Mouse (Mus musculus) MEL (cell line): ENCODE measurements around the gene Scn8a. TPM values are rescaled to one million over a fixed set of nuclear protein-coding genes. Genes with fewer than 3 reads are reported as not detected.

Source experiments
- DNase-seq: peaks from one replicate; pipeline ENCODE4 v3.0.0; 2011; ENCODE audit warnings: low read depth, low spot score
- H3K27ac ChIP-seq: 2 replicates; pipeline ENCODE4 v1.5.1; 2012; ENCODE audit warnings: low read depth, mild to moderate bottlenecking, control low read depth, low read length, moderate library complexity; ENCODE audit not compliant: control insufficient read depth
- H3K27me3 ChIP-seq, 2 experiments: fragments of 150-350 bp in 1 of 2; sonication (generic) in 1 of 2; 2 replicates each; pipeline ENCODE4 v1.6.1; 2012; ENCODE audit warnings: low read length in 2 of 2, mild to moderate bottlenecking in 2 of 2, improper control_type of control experiment in 1 of 2, moderate library complexity in 1 of 2; ENCODE audit not compliant: insufficient read depth in 2 of 2, control insufficient read depth in 1 of 2
- H3K36me3 ChIP-seq, 2 experiments: 2 replicates each; pipeline ENCODE4 v1.6.1; 2012 to 2014; ENCODE audit warnings: low read length in 2 of 2, improper control_type of control experiment in 1 of 2, inconsistent platforms in 1 of 2, mild to moderate bottlenecking in 1 of 2; ENCODE audit not compliant: insufficient read depth in 2 of 2, control insufficient read depth in 1 of 2
- H3K4me1 ChIP-seq, 2 experiments: fragments of 150-350 bp in 1 of 2; sonication (generic) in 1 of 2; 2 replicates each; pipeline ENCODE4 v1.6.1; 2012; ENCODE audit warnings: low read length in 2 of 2, improper control_type of control experiment in 1 of 2, mild to moderate bottlenecking in 1 of 2; ENCODE audit not compliant: insufficient read depth in 2 of 2, control insufficient read depth in 1 of 2
- H3K4me3 ChIP-seq, 2 experiments: fragments of 150-350 bp in 1 of 2; sonication (generic) in 1 of 2; 2 replicates each; pipeline ENCODE4 v1.5.1; 2012; ENCODE audit warnings: low read depth in 2 of 2, low read length in 2 of 2, mild to moderate bottlenecking in 2 of 2, moderate library complexity in 2 of 2, control low read depth in 1 of 2, improper control_type of control experiment in 1 of 2; ENCODE audit not compliant: control insufficient read depth in 1 of 2, insufficient read depth in 1 of 2
- H3K79me2 ChIP-seq: 2 replicates; pipeline ENCODE4 v1.6.1; 2012; ENCODE audit warnings: mild to moderate bottlenecking, low read length, moderate library complexity; ENCODE audit not compliant: control insufficient read depth, poor library complexity, insufficient read depth
- H3K9ac ChIP-seq: 2 replicates; pipeline ENCODE4 v1.6.1; 2012; ENCODE audit warnings: low read depth, mild to moderate bottlenecking, control low read depth, low read length, moderate library complexity; ENCODE audit not compliant: control insufficient read depth, poor library complexity, severe bottlenecking
- H3K9me3 ChIP-seq: fragments of 150-350 bp; sonication (generic); replicated peaks from 2 replicates; pipeline ENCODE4 v1.6.1; 2012; ENCODE audit warnings: mild to moderate bottlenecking, low read length, improper control_type of control experiment, moderate library complexity; ENCODE audit not compliant: insufficient read depth
- BHLHE40 ChIP-seq: IDR thresholded peaks from 2 replicates; pipeline ENCODE4 v1.6.1; 2012; ENCODE audit warnings: low read depth, mild to moderate bottlenecking, inconsistent platforms, low read length, improper control_type of control experiment, borderline replicate concordance
- CHD1 ChIP-seq: IDR thresholded peaks from 2 replicates; pipeline ENCODE4 v1.6.1; 2012; ENCODE audit warnings: low read depth, mild to moderate bottlenecking, inconsistent platforms, low read length, improper control_type of control experiment
- CHD2 ChIP-seq: IDR thresholded peaks from 2 replicates; pipeline ENCODE4 v1.6.1; 2011; ENCODE audit warnings: low read length, improper control_type of control experiment
- CTCF ChIP-seq, 3 experiments: IDR thresholded peaks in 2 of 3; conservative IDR thresholded peaks in 1 of 3; 2 replicates each; pipeline ENCODE4 v1.5.1; 2011 to 2012; ENCODE audit warnings: low read length in 3 of 3, low read depth in 2 of 3, mild to moderate bottlenecking in 2 of 3, improper control_type of control experiment in 1 of 3, inconsistent platforms in 1 of 3, mixed read lengths in 1 of 3, moderate library complexity in 1 of 3; ENCODE audit not compliant: control insufficient read depth in 1 of 3, insufficient read depth in 1 of 3, poor library complexity in 1 of 3, severe bottlenecking in 1 of 3
- E2F4 ChIP-seq: IDR thresholded peaks from 2 replicates; pipeline ENCODE4 v1.6.1; 2011; ENCODE audit warnings: low read depth, low read length, improper control_type of control experiment, borderline replicate concordance
- ELF1 ChIP-seq: IDR thresholded peaks from 2 replicates; pipeline ENCODE4 v1.6.1; 2014; ENCODE audit warnings: low read depth, mild to moderate bottlenecking, inconsistent platforms, low read length, improper control_type of control experiment, moderate library complexity
- EP300 ChIP-seq, 2 experiments: IDR thresholded peaks; 2 replicates each; pipeline ENCODE4 v1.6.1; 2011; ENCODE audit warnings: improper control_type of control experiment in 2 of 2, low read length in 2 of 2, low read depth in 1 of 2, mild to moderate bottlenecking in 1 of 2
- ETS1 ChIP-seq: IDR thresholded peaks from 2 replicates; pipeline ENCODE4 v1.6.1; 2012; ENCODE audit warnings: low read depth, mild to moderate bottlenecking, inconsistent platforms, low read length, improper control_type of control experiment, moderate library complexity
- GATA1 ChIP-seq: IDR thresholded peaks from 2 replicates; pipeline ENCODE4 v1.6.1; 2011; ENCODE audit warnings: low read depth, low read length, improper control_type of control experiment
- HCFC1 ChIP-seq: IDR thresholded peaks from 2 replicates; pipeline ENCODE4 v1.6.1; 2012; ENCODE audit warnings: low read depth, mild to moderate bottlenecking, inconsistent platforms, low read length, improper control_type of control experiment, moderate library complexity
- KAT2A ChIP-seq: conservative IDR thresholded peaks from 2 replicates; pipeline ENCODE4 v1.6.1; 2012; ENCODE audit warnings: low read depth, low read length, improper control_type of control experiment, inconsistent platforms
- MAFK ChIP-seq: IDR thresholded peaks from 2 replicates; pipeline ENCODE4 v1.6.1; 2011; ENCODE audit warnings: low read depth, mild to moderate bottlenecking, low read length, improper control_type of control experiment, borderline replicate concordance
- MAX ChIP-seq: IDR thresholded peaks from 2 replicates; pipeline ENCODE4 v1.6.1; 2011; ENCODE audit warnings: low read length, improper control_type of control experiment
- MAZ ChIP-seq: IDR thresholded peaks from 2 replicates; pipeline ENCODE4 v1.6.1; 2012; ENCODE audit warnings: low read depth, mild to moderate bottlenecking, inconsistent platforms, low read length, improper control_type of control experiment
- MXI1 ChIP-seq: IDR thresholded peaks from 2 replicates; pipeline ENCODE4 v1.6.1; 2011; ENCODE audit warnings: mild to moderate bottlenecking, low read depth, low read length, improper control_type of control experiment
- MYB ChIP-seq: IDR thresholded peaks from 2 replicates; pipeline ENCODE4 v1.6.1; 2011; ENCODE audit warnings: mild to moderate bottlenecking, low read depth, low read length, improper control_type of control experiment
- NELFE ChIP-seq: IDR thresholded peaks from 2 replicates; pipeline ENCODE4 v1.6.1; 2011; ENCODE audit warnings: low read depth, low read length, improper control_type of control experiment
- POLR2A ChIP-seq, 2 experiments: IDR thresholded peaks; 2 replicates each; pipeline ENCODE4 v1.6.1; 2011 to 2012; ENCODE audit warnings: low read length in 2 of 2, mild to moderate bottlenecking in 2 of 2, control low read depth in 1 of 2, improper control_type of control experiment in 1 of 2, low read depth in 1 of 2, moderate library complexity in 1 of 2; ENCODE audit not compliant: control insufficient read depth in 1 of 2, insufficient read depth in 1 of 2, poor library complexity in 1 of 2
- POLR2AphosphoS2 ChIP-seq: IDR thresholded peaks from 2 replicates; pipeline ENCODE4 v1.6.1; 2011; ENCODE audit warnings: low read length, improper control_type of control experiment
- SIN3A ChIP-seq: IDR thresholded peaks from 2 replicates; pipeline ENCODE4 v1.6.1; 2012; ENCODE audit warnings: low read length, improper control_type of control experiment, inconsistent platforms
- TAL1 ChIP-seq: IDR thresholded peaks from 2 replicates; pipeline ENCODE4 v1.6.1; 2012; ENCODE audit warnings: mild to moderate bottlenecking, inconsistent platforms, low read length, moderate library complexity, mixed read lengths
- TBP ChIP-seq: IDR thresholded peaks from 2 replicates; pipeline ENCODE4 v1.8.0; 2011; ENCODE audit warnings: low read depth, low read length, improper control_type of control experiment
- USF1 ChIP-seq: IDR thresholded peaks from 2 replicates; pipeline ENCODE4 v1.6.1; 2014; ENCODE audit warnings: low read depth, mild to moderate bottlenecking, inconsistent platforms, low read length, improper control_type of control experiment, moderate library complexity
- USF2 ChIP-seq, 2 experiments: IDR thresholded peaks; 2 replicates each; pipeline ENCODE4 v1.6.1; 2011 to 2012; ENCODE audit warnings: improper control_type of control experiment in 2 of 2, low read length in 2 of 2, borderline replicate concordance in 1 of 2, inconsistent platforms in 1 of 2, low read depth in 1 of 2, mild to moderate bottlenecking in 1 of 2; ENCODE audit not compliant: insufficient read depth in 1 of 2
- ZNF384 ChIP-seq: IDR thresholded peaks from 2 replicates; pipeline ENCODE4 v1.6.1; 2012; ENCODE audit warnings: low read depth, mild to moderate bottlenecking, inconsistent platforms, low read length, improper control_type of control experiment
- polyA plus RNA-seq, 2 experiments: library from polyadenylated mRNA; stranded (reverse) in 1 of 2; unstranded in 1 of 2; fragments of >175 nt in 1 of 2; fragments of >200 nt in 1 of 2; gene quantifications; 2 replicates each; pipeline versions ENCODE4 v1.2.1 to v1.2.4; 2012; ENCODE audit warnings: low replicate concordance in 2 of 2, low read depth in 1 of 2; ENCODE audit not compliant: insufficient read length in 2 of 2, insufficient read depth in 1 of 2, missing spikeins in 1 of 2
- total RNA-seq: library from RNA; depleted of rRNA; stranded (reverse); fragments of 300-350 nt; gene quantifications from 2 replicates; pipeline ENCODE4 v1.2.3, GENCODE M21; 2012

Scn8a gene
- total and polyA plus RNA-seq, 3 experiments = 0.01 to 0.08 TPM; not detected in 1

- Histone ChIP-seq H3K36me3 (no peaks in the 10 kb centered on the region), H3K9me3 (no peaks in the 10 kb centered on the region), H3K27ac (no peak overlapping the region), H3K27me3 (peaks cover 2 to 11% of the 10 kb centered on the region in 2 experiments), H3K9ac (no peak overlapping the region), H3K4me3 (no peak overlapping the region), H3K79me2 (no peaks in the 10 kb centered on the region), H3K4me1 (no peaks in the 10 kb centered on the region)
- no peak for TF ChIP-seq USF1
- TF ChIP-seq EP300 (IDR thresholded peaks at IDR 0.05; ENCODE audit: low read depth in 1 of 2, low read length in 2 of 2) = no peak
- TF ChIP-seq MAX = no peak
- TF ChIP-seq USF2 (IDR thresholded peaks at IDR 0.05; ENCODE audit: borderline replicate concordance in 1 of 2, insufficient read depth in 1 of 2, low read depth in 1 of 2, low read length in 2 of 2) = no peak
- no peak for TF ChIP-seq MXI1
- TF ChIP-seq E2F4 = no peak
- TF ChIP-seq MAFK = no peak
- no peak for TF ChIP-seq CTCF (IDR thresholded peaks at IDR 0.05 in 2 of 3, conservative IDR thresholded peaks at IDR 0.05 in 1 of 3; ENCODE audit: control insufficient read depth in 1 of 3, insufficient read depth in 1 of 3, low read depth in 2 of 3, low read length in 3 of 3, poor library complexity in 1 of 3, severe bottlenecking in 1 of 3)
- TF ChIP-seq CHD2 = no peak
- TF ChIP-seq SIN3A = no peak
- no peak for TF ChIP-seq POLR2AphosphoS2
- no peak for TF ChIP-seq BHLHE40
- TF ChIP-seq GATA1 = no peak
- TF ChIP-seq TAL1 = no peak
- no peak for TF ChIP-seq MAZ
- TF ChIP-seq KAT2A = no peak
- DNase-seq = no peak
Observed at GRCm38 (mm10) chr15:101076071-101077000, 206.7 kb downstream of the Scn8a start.

- no peak overlapping the region for H3K4me3 ChIP-seq
- no peaks in the 10 kb centered on the region for H3K9me3 ChIP-seq
- no peak for DNase-seq
- H3K27ac ChIP-seq = no peak overlapping the region
- H3K4me1 ChIP-seq = no peaks in the 10 kb centered on the region
- no peak for TF ChIP-seq TBP
- TF ChIP-seq E2F4 = no peak
- TF ChIP-seq USF2 (IDR thresholded peaks at IDR 0.05; ENCODE audit: borderline replicate concordance in 1 of 2, insufficient read depth in 1 of 2, low read depth in 1 of 2, low read length in 2 of 2) = no peak
- TF ChIP-seq BHLHE40 = no peak
- no peak for TF ChIP-seq SIN3A
- no peak for TF ChIP-seq MXI1
- no peak for TF ChIP-seq KAT2A
- TF ChIP-seq GATA1 = no peak
- TF ChIP-seq POLR2A (IDR thresholded peaks at IDR 0.05; ENCODE audit: control insufficient read depth in 1 of 2, insufficient read depth in 1 of 2, low read depth in 1 of 2, low read length in 2 of 2, poor library complexity in 1 of 2) = no peak
- TF ChIP-seq ETS1 = no peak
- TF ChIP-seq ZNF384 = no peak
- TF ChIP-seq NELFE = no peak
- TF ChIP-seq MAFK = no peak
- TF ChIP-seq MYB = no peak
- no peak for TF ChIP-seq EP300 (IDR thresholded peaks at IDR 0.05; ENCODE audit: low read depth in 1 of 2, low read length in 2 of 2)
- no peak for TF ChIP-seq CHD2
- no peak for TF ChIP-seq ELF1
- no peak for TF ChIP-seq CHD1
- no peak for TF ChIP-seq TAL1
- no peak for TF ChIP-seq HCFC1
- H3K27me3 ChIP-seq = peaks cover under 1 to 5% of the 10 kb centered on the region in 2 experiments; a peak in 3 of 4 replicates
- no peak overlapping the region for H3K9ac ChIP-seq
- H3K36me3 ChIP-seq = no peaks in the 10 kb centered on the region
- no peaks in the 10 kb centered on the region for H3K79me2 ChIP-seq
Observed at GRCm38 (mm10) chr15:101077001-101077812, 207.5 kb downstream of the Scn8a start.
